Mouse (Mus musculus) heart, postnatal 36 days (tissue): Measurements from ENCODE around the gene 1110008L16Rik. TPM values are rescaled to one million over a fixed set of nuclear protein-coding genes. Genes with fewer than 3 reads are reported as not detected.

Experiments
- total RNA-seq, 2 experiments: library from RNA; stranded (reverse); gene quantifications; 2 replicates each; pipeline ENCODE4 v1.2.3; 2021

The 1110008L16Rik gene
- total RNA-seq, 2 experiments from 2014 or later = 10.0 to 12.0 TPM

Other genes starting within 250 kb of the 1110008L16Rik start
- gene 2700097O09Rik, start 219.5 kb upstream of the 1110008L16Rik start, total RNA-seq = 1 to 10 TPM; 9.2 to 9.6 TPM
- gene Srp54a, start 219.3 kb upstream of the 1110008L16Rik start, total RNA-seq = 10 to 100 TPM; 93.0 to 93.9 TPM
- gene Fam177a, start 175.1 kb upstream of the 1110008L16Rik start, total RNA-seq = 1 to 10 TPM; 7.3 to 7.9 TPM
- gene Srp54b, start 144.5 kb upstream of the 1110008L16Rik start, total RNA-seq = 10 to 100 TPM; 40.7 to 51.8 TPM
- 1 to 10 TPM; 8.4 to 8.5 TPM for gene 1700047I17Rik2, start 100.0 kb upstream of the 1110008L16Rik start, total RNA-seq
- gene Srp54c, start 69.4 kb upstream of the 1110008L16Rik start, total RNA-seq = 10 to 100 TPM; 29.9 to 30.0 TPM
- 10 to 100 TPM in 1 of 2 experiments, 1 to 10 TPM in 1; 8.9 to 10.4 TPM for gene Ppp2r3c, start 3.4 kb downstream of the 1110008L16Rik start, total RNA-seq
- 100 to 1,000 TPM; 162 to 167 TPM for gene Psma6, start 84.6 kb downstream of the 1110008L16Rik start, total RNA-seq
- gene Nfkbia, start 193.1 kb downstream of the 1110008L16Rik start, total RNA-seq = 10 to 100 TPM; 32.8 to 65.3 TPM